Comparison of ENCODE assay signal across 18 mouse cellular contexts in genomic region chr5:123851398-123851797, GRCm38 (mm10). TPM values are rescaled to one million over a fixed set of nuclear protein-coding genes. Genes with fewer than 3 reads are reported as not detected.
DNase-seq lines count a peak whose midpoint lies in the region; ATAC-seq lines count a peak whose summit lies in the region.
"Had no signal": no experiment of that assay in that cellular context is flagged by ENCODE, and none has a peak within 500 bp of the region (broad histone marks: within the 10 kb centered on the region; RNA-seq: fewer than 3 reads in every experiment).

No protein-coding gene starts in this region.

- peak overlapping the region; percentile 69 for H3K4me3 ChIP-seq in megakaryocyte, embryonic 14.5 days (replicated peaks)
- H3K4me3 ChIP-seq in midbrain, embryonic 15.5 days, result no peak overlapping the region
- H3K4me3 ChIP-seq: embryonic facial prominence, embryonic 12.5 days; forebrain, embryonic 10.5 days; heart, embryonic 13.5 days; hindbrain, embryonic 13.5 days; layer of hippocampus, adult 2 months; neural tube, embryonic 15.5 days had no signal

- H3K27ac ChIP-seq in midbrain, embryonic 15.5 days, result no peak overlapping the region
- H3K27ac ChIP-seq: embryonic facial prominence, embryonic 12.5 days; forebrain, embryonic 10.5 days; heart, embryonic 13.5 days; hindbrain, embryonic 13.5 days; layer of hippocampus, adult 2 months; neural tube, embryonic 15.5 days had no signal

- H3K9me3 ChIP-seq in megakaryocyte, embryonic 14.5 days, result peaks cover 3% of the 10 kb centered on the region; the same call in 1 of the 2 replicates
- H3K9me3 ChIP-seq in midbrain, embryonic 15.5 days, result no peaks in the 10 kb centered on the region
- H3K9me3 ChIP-seq: embryonic facial prominence, embryonic 12.5 days; heart, embryonic 13.5 days; hindbrain, embryonic 13.5 days; neural tube, embryonic 15.5 days had no signal

- intact Hi-C loops in gastrocnemius, postnatal 14 days (cut with DNase I; ENCODE audit: low total_unique reads), result no loop called here

- H3K9ac ChIP-seq in midbrain, embryonic 15.5 days, result no peak overlapping the region
- H3K9ac ChIP-seq: embryonic facial prominence, embryonic 12.5 days; heart, embryonic 13.5 days; hindbrain, embryonic 13.5 days; neural tube, embryonic 15.5 days had no signal

- H3K36me3 ChIP-seq in megakaryocyte, embryonic 14.5 days (replicated peaks; ENCODE audit: low read length), result no peaks in the 10 kb centered on the region
- H3K36me3 ChIP-seq in midbrain, embryonic 15.5 days (replicated peaks), result no peaks in the 10 kb centered on the region
- H3K36me3 ChIP-seq: embryonic facial prominence, embryonic 12.5 days; forebrain, embryonic 10.5 days; heart, embryonic 13.5 days; hindbrain, embryonic 13.5 days; neural tube, embryonic 15.5 days had no signal

- H3K27me3 ChIP-seq in megakaryocyte, embryonic 14.5 days (replicated peaks), result peaks cover 7% of the 10 kb centered on the region
- no peaks in the 10 kb centered on the region for H3K27me3 ChIP-seq in midbrain, embryonic 15.5 days (replicated peaks)
- H3K27me3 ChIP-seq: embryonic facial prominence, embryonic 12.5 days; heart, embryonic 13.5 days; hindbrain, embryonic 13.5 days; neural tube, embryonic 15.5 days had no signal

- peaks cover 14% of the 10 kb centered on the region for H3K4me1 ChIP-seq in megakaryocyte, embryonic 14.5 days
- no peaks in the 10 kb centered on the region for H3K4me1 ChIP-seq in midbrain, embryonic 15.5 days
- H3K4me1 ChIP-seq: forebrain, embryonic 10.5 days; hindbrain, embryonic 13.5 days; neural tube, embryonic 15.5 days had no signal

- WGBS in midbrain, embryonic 15.5 days, result 70% methylated on average over 2 of the region's 2 CpGs

- no peak overlapping the region for H3K4me2 ChIP-seq in midbrain, embryonic 15.5 days
- H3K4me2 ChIP-seq: embryonic facial prominence, embryonic 12.5 days; heart, embryonic 13.5 days; hindbrain, embryonic 13.5 days; neural tube, embryonic 15.5 days had no signal

- no peak for ATAC-seq in midbrain, embryonic 15.5 days (replicated peaks)

- peak; percentile 23 for DNase-seq in embryo, embryonic 11 days
- DNase-seq in embryo, embryonic 9.5 days (ENCODE audit: extremely low spot score), result no peak
- peak; percentile 47 for DNase-seq in kidney, adult 9 months
- DNase-seq in thymus, postnatal 36 days, result peak; percentile 5 to 22
- no peak for DNase-seq in layer of hippocampus, adult 8-10 months (ENCODE audit: low spot score in 2 of 2)
- no peak for DNase-seq in gastrocnemius, postnatal 14 days
- DNase-seq: cerebellum, adult 9-10 months had no signal

RNA-seq across cellular contexts. Expression of gene Hcar2, which starts 13.9 kb away (rescaled TPM):
- not detected in 2 replicates for polyA plus RNA-seq in megakaryocyte, embryonic 14.5 days (2012; ENCODE audit: insufficient read depth, low replicate concordance)
- 1 to 10 TPM in 2 of 4 experiments, under 1 TPM in 1, not detected in 1; 0.33 to 5.8 (median 5.2) TPM for total RNA-seq in layer of hippocampus, adult 8-10 months (2022)
- total RNA-seq in gastrocnemius, postnatal 14 days (2021), result not detected
- not detected in 2 replicates for polyA plus RNA-seq in midbrain, embryonic 15.5 days (2015; fragmentation: Nextera tagmentation; extraction: Ambion mirVana)
- total RNA-seq: layer of hippocampus, adult 2 months; left cerebral cortex, postnatal 10 days; midbrain, postnatal 0 days had no signal
- polyA plus RNA-seq: forebrain, embryonic 10.5 days; hindbrain, embryonic 13.5 days; midbrain, postnatal 0 days had no signal

RNA-seq across cellular contexts. Expression of gene Hcar1, which starts 28.4 kb away (rescaled TPM):
- polyA plus RNA-seq in megakaryocyte, embryonic 14.5 days (2012; ENCODE audit: insufficient read depth, low replicate concordance), result 0.50 TPM in 1 of 2 replicates, not detected in the other
- 1 to 10 TPM; 1.0 to 1.6 (median 1.2) TPM for total RNA-seq in layer of hippocampus, adult 8-10 months (2022)
- total RNA-seq in gastrocnemius, postnatal 14 days (2021), result under 1 TPM; 0.11 to 0.31 TPM
- 0.65 and 1.1 TPM in 2 replicates for polyA plus RNA-seq in midbrain, embryonic 15.5 days (2015; fragmentation: Nextera tagmentation; extraction: Ambion mirVana)
- polyA plus RNA-seq: forebrain, embryonic 10.5 days; liver, adult 2 months had no signal

RNA-seq across cellular contexts. Expression of gene Denr, which starts 55.6 kb away (rescaled TPM):
- polyA plus RNA-seq in megakaryocyte, embryonic 14.5 days (2012; ENCODE audit: insufficient read depth, low replicate concordance), result 3.0 and 91.3 TPM in 2 replicates
- total RNA-seq in layer of hippocampus, adult 8-10 months (2022), result 10 to 100 TPM; 59.4 to 66.0 (median 60.5) TPM
- 10 to 100 TPM; 45.4 to 55.2 TPM for total RNA-seq in gastrocnemius, postnatal 14 days (2021)
- polyA plus RNA-seq in midbrain, embryonic 15.5 days (2015; fragmentation: Nextera tagmentation; extraction: Ambion mirVana), result 114 and 129 TPM in 2 replicates

Comparison
In these comparisons a context has a peak if more than half of its experiments do, and no peak if none do; other contexts are left out.
1. DNase-seq: peak in embryo, embryonic 11 days (single experiment), kidney, adult 9 months (single experiment) and thymus, postnatal 36 days (2 of 2); none in embryo, embryonic 9.5 days (single experiment), layer of hippocampus, adult 8-10 months (0 of 2) and gastrocnemius, postnatal 14 days (single experiment).